Mouse (Mus musculus): ENCODE results near the gene Casq2.

DNA sequence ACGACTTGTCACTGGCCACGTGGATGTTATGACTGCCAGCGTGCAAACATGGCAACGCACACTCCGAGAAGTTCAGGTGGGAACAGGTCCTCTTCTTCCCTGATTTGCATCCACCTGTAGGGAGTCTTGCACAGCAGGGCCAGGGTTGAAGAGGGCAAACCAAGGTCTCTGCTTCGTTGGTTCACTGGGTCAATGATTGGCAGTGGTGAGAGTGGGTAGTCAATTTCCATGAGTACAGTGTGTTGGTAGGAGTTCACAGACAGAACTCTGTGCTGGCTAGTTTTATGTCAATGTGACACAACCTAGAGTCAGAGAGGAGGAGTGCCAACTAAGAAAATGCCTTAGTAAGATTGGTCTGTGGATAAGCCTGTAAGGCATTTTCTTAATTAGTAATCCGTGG is 67.9 kb downstream of the Casq2 start:
- TF ChIP-seq TAL1 (IDR thresholded peaks at IDR 0.05; ENCODE audit: low read length) = no peak
- TF ChIP-seq GATA1 (IDR thresholded peaks at IDR 0.05; ENCODE audit: low read length) = no peak
